Mouse (Mus musculus) megakaryocyte, embryonic 14.5 days (primary cell): ENCODE data around the gene Gpatch11. TPM values are rescaled to one million over a fixed set of nuclear protein-coding genes. Genes with fewer than 3 reads are reported as not detected.
"Not testable (repeated sequence)": the region's sequence is repeated elsewhere in the genome, so short reads cannot be mapped to it uniquely, and the experiment has no call there.

Source experiments
- H3K27me3 ChIP-seq: replicated peaks from 2 replicates; pipeline ENCODE3; 2012; ENCODE audit warnings: inconsistent platforms
- H3K36me3 ChIP-seq: replicated peaks from 2 replicates; pipeline ENCODE3; 2012; ENCODE audit warnings: low read length, inconsistent platforms, mixed read lengths
- H3K4me1 ChIP-seq: 2 replicates; pipeline ENCODE4 v1.6.1; 2012; ENCODE audit warnings: inconsistent platforms
- H3K4me3 ChIP-seq: replicated peaks from 2 replicates; pipeline ENCODE3; 2012; ENCODE audit warnings: moderate library complexity, mild to moderate bottlenecking, inconsistent platforms
- H3K9me3 ChIP-seq: 2 replicates; pipeline ENCODE4 v1.6.1; 2012; ENCODE audit warnings: inconsistent platforms
- FLI1 ChIP-seq: IDR thresholded peaks from 2 replicates; pipeline ENCODE4 v1.6.1; 2012; ENCODE audit warnings: low read length, inconsistent platforms, mixed read lengths
- GATA1 ChIP-seq: IDR thresholded peaks from 3 replicates; pipeline ENCODE4 v1.6.1; 2012; ENCODE audit warnings: mixed read lengths, low read length, inconsistent platforms, borderline replicate concordance
- polyA plus RNA-seq: library from polyadenylated mRNA; stranded (reverse); fragments of >175 nt; gene quantifications from 2 replicates; pipeline ENCODE4 v1.2.3, GENCODE M21; 2012; ENCODE audit warnings: low replicate concordance; ENCODE audit not compliant: insufficient read depth

Gene Gpatch11
- polyA plus RNA-seq, result 1.1 and 4.7 TPM in 2 replicates

GRCm38 (mm10) chr17:78834856-78835835 is at the start of gene Gpatch11, which contains the start of gene Heatr5b:
TSS of gene Gpatch11 (plus strand) at chr17:78835567.
TSS of gene Heatr5b (minus strand) at chr17:78835364.
- no peak for TF ChIP-seq FLI1
- no peak for TF ChIP-seq GATA1
- peaks cover 19% of the 10 kb centered on the region; the same call in 1 of the 2 replicates for H3K4me1 ChIP-seq
- peaks cover 62% of the 10 kb centered on the region for H3K36me3 ChIP-seq
- H3K9me3 ChIP-seq, result no peaks in the 10 kb centered on the region
- H3K27me3 ChIP-seq, result no peaks in the 10 kb centered on the region
- H3K4me3 ChIP-seq, result peak within 1 kb of the TSS; percentile 98

- Histone ChIP-seq H3K36me3 (peaks cover 55% of the 10 kb centered on the region), H3K4me1 (peaks cover 19% of the 10 kb centered on the region)
- H3K27me3 ChIP-seq, H3K4me3 ChIP-seq, H3K9me3 ChIP-seq: not testable (repeated sequence)
Measured at GRCm38 (mm10) chr17:78788273-78788672, 47.1 kb upstream of the Gpatch11 start.

GRCm38 (mm10) chr17:78791068-78791689 is 44.2 kb upstream of the Gpatch11 start:
- H3K4me3 ChIP-seq, result no peak overlapping the region
- H3K9me3 ChIP-seq, result no peaks in the 10 kb centered on the region
- TF ChIP-seq GATA1, result no peak
- no peak for TF ChIP-seq FLI1
- H3K27me3 ChIP-seq, result no peaks in the 10 kb centered on the region
- H3K36me3 ChIP-seq, result peaks cover 75% of the 10 kb centered on the region
- peaks cover 26% of the 10 kb centered on the region for H3K4me1 ChIP-seq

- TF ChIP-seq FLI1 (no peak), GATA1 (no peak)
- peaks cover 80% of the 10 kb centered on the region for H3K36me3 ChIP-seq
Measured at GRCm38 (mm10) chr17:78791690-78792070, 43.7 kb upstream of the Gpatch11 start.

GRCm38 (mm10) chr17:78792122-78792521 is 43.2 kb upstream of the Gpatch11 start:
- TF ChIP-seq GATA1 (no peak), FLI1 (no peak)
- Histone ChIP-seq H3K4me1 (peaks cover 26% of the 10 kb centered on the region), H3K9me3 (no peaks in the 10 kb centered on the region), H3K27me3 (no peaks in the 10 kb centered on the region), H3K4me3 (no peak overlapping the region), H3K36me3 (peaks cover 84% of the 10 kb centered on the region)

More at GRCm38 (mm10) chr17:78791690-78792070, 43.7 kb upstream of the Gpatch11 start:
- peaks cover 26% of the 10 kb centered on the region for H3K4me1 ChIP-seq
- no peaks in the 10 kb centered on the region for H3K9me3 ChIP-seq
- H3K4me3 ChIP-seq, result no peak overlapping the region
- H3K27me3 ChIP-seq, result no peaks in the 10 kb centered on the region

- Histone ChIP-seq H3K4me1 (peaks cover 26% of the 10 kb centered on the region), H3K36me3 (peaks cover 95% of the 10 kb centered on the region)
- no peak for TF ChIP-seq FLI1
- TF ChIP-seq GATA1, result no peak
Measured at GRCm38 (mm10) chr17:78794390-78794789, 41.0 kb upstream of the Gpatch11 start.

GRCm38 (mm10) chr17:78797222-78797621 is 38.1 kb upstream of the Gpatch11 start:
- Histone ChIP-seq H3K4me3 (no peak overlapping the region), H3K4me1 (peaks cover 12% of the 10 kb centered on the region), H3K36me3 (peaks cover 99% of the 10 kb centered on the region), H3K27me3 (no peaks in the 10 kb centered on the region), H3K9me3 (no peaks in the 10 kb centered on the region)
- no peak for TF ChIP-seq GATA1
- TF ChIP-seq FLI1, result no peak

More at GRCm38 (mm10) chr17:78794390-78794789, 41.0 kb upstream of the Gpatch11 start:
- Histone ChIP-seq H3K9me3 (no peaks in the 10 kb centered on the region), H3K4me3 (no peak overlapping the region), H3K27me3 (no peaks in the 10 kb centered on the region)

GRCm38 (mm10) chr17:78809019-78809418 is 26.3 kb upstream of the Gpatch11 start:
- Histone ChIP-seq H3K4me3 (no peak overlapping the region), H3K9me3 (no peaks in the 10 kb centered on the region), H3K27me3 (no peaks in the 10 kb centered on the region), H3K36me3 (peaks cover 83% of the 10 kb centered on the region), H3K4me1 (no peaks in the 10 kb centered on the region)
- no peak for TF ChIP-seq FLI1
- no peak for TF ChIP-seq GATA1

GRCm38 (mm10) chr17:78809582-78809981 is 25.8 kb upstream of the Gpatch11 start:
- H3K27me3 ChIP-seq, result no peaks in the 10 kb centered on the region
- TF ChIP-seq FLI1 (no peak), GATA1 (no peak)
- H3K4me3 ChIP-seq, result no peak overlapping the region
- H3K4me1 ChIP-seq, result no peaks in the 10 kb centered on the region
- no peaks in the 10 kb centered on the region for H3K9me3 ChIP-seq
- peaks cover 84% of the 10 kb centered on the region for H3K36me3 ChIP-seq

- Histone ChIP-seq H3K27me3 (no peaks in the 10 kb centered on the region), H3K4me3 (no peak overlapping the region), H3K4me1 (no peaks in the 10 kb centered on the region), H3K9me3 (no peaks in the 10 kb centered on the region), H3K36me3 (peaks cover 97% of the 10 kb centered on the region)
- TF ChIP-seq GATA1, result no peak
- no peak for TF ChIP-seq FLI1
Measured at GRCm38 (mm10) chr17:78824346-78824745, 11.0 kb upstream of the Gpatch11 start.
